Mouse (Mus musculus) CD4-positive helper T cell, adult 2 months (primary cell): ENCODE measurements around the gene Scyl2.
A peak's percentile ranks its signal among the peaks of the same experiment; 100 is the strongest.
"Not testable (repeated sequence)": the region's sequence is repeated elsewhere in the genome, so short reads cannot be mapped to it uniquely, and the experiment has no call there.

Experiments used
- DNase-seq: peaks from one replicate; pipeline ENCODE4 v3.0.0-alpha.2; 2012; ENCODE audit warnings: low read depth, missing footprints, low spot score

Gene Scyl2

GRCm38 (mm10) chr10:89679448-89679847 lies 6.6 kb downstream of the Scyl2 start:
- DNase-seq: no peak

GRCm38 (mm10) chr10:89678054-89678453 lies 8.0 kb downstream of the Scyl2 start:
- DNase-seq: peak; percentile 60

- no peak for DNase-seq
Measured at GRCm38 (mm10) chr10:89676609-89677008, 9.5 kb downstream of the Scyl2 start.

- DNase-seq: not testable (repeated sequence)
Measured at GRCm38 (mm10) chr10:89670371-89670770, 15.7 kb downstream of the Scyl2 start.

- DNase-seq: no peak
Measured at GRCm38 (mm10) chr10:89667571-89667970, 18.5 kb downstream of the Scyl2 start.

GRCm38 (mm10) chr10:89665679-89666078 lies 20.4 kb downstream of the Scyl2 start:
- DNase-seq: no peak

GRCm38 (mm10) chr10:89664977-89665645 lies 21.0 kb downstream of the Scyl2 start:
- DNase-seq: no peak

- DNase-seq: no peak
Measured at GRCm38 (mm10) chr10:89656366-89656765, 29.7 kb downstream of the Scyl2 start.

GRCm38 (mm10) chr10:89652912-89653311 lies 33.2 kb downstream of the Scyl2 start:
- DNase-seq: no peak

- no peak for DNase-seq
Measured at GRCm38 (mm10) chr10:89651691-89652090, 34.4 kb downstream of the Scyl2 start.

GRCm38 (mm10) chr10:89646918-89647317 lies 39.2 kb downstream of the Scyl2 start:
- DNase-seq: no peak

- no peak for DNase-seq
Measured at GRCm38 (mm10) chr10:89637001-89637400, 49.1 kb downstream of the Scyl2 start.

GRCm38 (mm10) chr10:89635018-89635417 lies 51.1 kb downstream of the Scyl2 start:
- no peak for DNase-seq

- no peak for DNase-seq
Measured at GRCm38 (mm10) chr10:89633736-89634426, 52.2 kb downstream of the Scyl2 start.

GRCm38 (mm10) chr10:89633121-89633520 lies 53.0 kb downstream of the Scyl2 start:
- DNase-seq: no peak

- no peak for DNase-seq
Measured at GRCm38 (mm10) chr10:89631831-89632230, 54.3 kb downstream of the Scyl2 start.

- DNase-seq: no peak
Measured at GRCm38 (mm10) chr10:89630564-89630963, 55.5 kb downstream of the Scyl2 start.

GRCm38 (mm10) chr10:89630052-89630451 lies 56.0 kb downstream of the Scyl2 start:
- peak; percentile 60 for DNase-seq

- DNase-seq: no peak
Measured at GRCm38 (mm10) chr10:89626714-89627113, 59.4 kb downstream of the Scyl2 start.

- no peak for DNase-seq
Measured at GRCm38 (mm10) chr10:89624196-89624595, 61.9 kb downstream of the Scyl2 start.

- no peak for DNase-seq
Measured at GRCm38 (mm10) chr10:89621129-89621528, 65.0 kb downstream of the Scyl2 start, which contains the start of gene Slc17a8. Gene Slc17a8, minus strand, starts transcription at chr10:89621253.

- DNase-seq: peak; percentile 21
Measured at GRCm38 (mm10) chr10:89599311-89599710, 86.8 kb downstream of the Scyl2 start.

- DNase-seq: peak; percentile 12
Measured at GRCm38 (mm10) chr10:89597275-89597674, 88.8 kb downstream of the Scyl2 start.
